Mouse (Mus musculus): ENCODE measurements at regions not wholly inside any gene's neighbourhood (a gene's known extent, or its start where the extent isn't known, plus 50 kb on each side); places are given as distances from the start of the nearest gene placed in this dataset.

GRCm38 (mm10) chr17:9892141-9892540 lies 222.6 kb upstream of the Pabpc6 start:
- 75% methylated on average over 9 of the region's 9 CpGs for WGBS
- Histone ChIP-seq H3K4me3 (ENCODE audit: low read length) (no peak overlapping the region), H3K4me1 (ENCODE audit: control insufficient read depth, insufficient read depth, low read length) (0 out of 2 replicates have a peak, but pooled peaks cover 4% of the 10 kb centered on the region), H3K9me3 (ENCODE audit: control insufficient read depth, low read length) (no peaks in the 10 kb centered on the region), H3K4me2 (ENCODE audit: low read depth, low read length) (no peak overlapping the region), H3K27me3 (replicated peaks; ENCODE audit: control insufficient read depth, insufficient read depth, low read length) (no peaks in the 10 kb centered on the region), H3K36me3 (ENCODE audit: control insufficient read depth, insufficient read depth, low read length) (no peaks in the 10 kb centered on the region), H3K27ac (ENCODE audit: low read length) (no peak overlapping the region), H3K9ac (ENCODE audit: low read depth, low read length) (no peak overlapping the region)
- no peak for ATAC-seq

- H3K9ac ChIP-seq (ENCODE audit: low read depth, low read length): no peak overlapping the region
- H3K4me2 ChIP-seq (ENCODE audit: low read depth, low read length): no peak overlapping the region
- no peaks in the 10 kb centered on the region for H3K27me3 ChIP-seq (replicated peaks; ENCODE audit: control insufficient read depth, insufficient read depth, low read length)
- no peak overlapping the region for H3K4me3 ChIP-seq (ENCODE audit: low read length)
- no peaks in the 10 kb centered on the region for H3K9me3 ChIP-seq (ENCODE audit: control insufficient read depth, low read length)
- no peak for ATAC-seq
- WGBS: 72% methylated on average over 4 of the region's 4 CpGs
- no peaks in the 10 kb centered on the region for H3K4me1 ChIP-seq (ENCODE audit: control insufficient read depth, insufficient read depth, low read length)
- H3K36me3 ChIP-seq (ENCODE audit: control insufficient read depth, insufficient read depth, low read length): no peaks in the 10 kb centered on the region
- no peak overlapping the region for H3K27ac ChIP-seq (ENCODE audit: low read length)
These were observed 219.0 kb upstream of the Pabpc6 start for GRCm38 (mm10) chr17:9888494-9888893.

- ATAC-seq: no peak
- Histone ChIP-seq H3K27ac (ENCODE audit: low read length) (no peak overlapping the region), H3K27me3 (replicated peaks; ENCODE audit: control insufficient read depth, insufficient read depth, low read length) (no peaks in the 10 kb centered on the region), H3K36me3 (ENCODE audit: control insufficient read depth, insufficient read depth, low read length) (no peaks in the 10 kb centered on the region), H3K9ac (ENCODE audit: low read depth, low read length) (no peak overlapping the region), H3K4me3 (ENCODE audit: low read length) (no peak overlapping the region), H3K9me3 (ENCODE audit: control insufficient read depth, low read length) (no peaks in the 10 kb centered on the region), H3K4me1 (ENCODE audit: control insufficient read depth, insufficient read depth, low read length) (no peaks in the 10 kb centered on the region), H3K4me2 (ENCODE audit: low read depth, low read length) (no peak overlapping the region)
- 27% methylated on average over 7 of the region's 7 CpGs for WGBS
These were observed 215.6 kb upstream of the Pabpc6 start for GRCm38 (mm10) chr17:9885110-9885509.

- Histone ChIP-seq H3K9ac (ENCODE audit: low read depth, low read length) (no peak overlapping the region), H3K4me2 (ENCODE audit: low read depth, low read length) (no peak overlapping the region), H3K4me1 (ENCODE audit: control insufficient read depth, insufficient read depth, low read length) (no peaks in the 10 kb centered on the region), H3K36me3 (ENCODE audit: control insufficient read depth, insufficient read depth, low read length) (no peaks in the 10 kb centered on the region), H3K9me3 (ENCODE audit: control insufficient read depth, low read length) (no peaks in the 10 kb centered on the region), H3K4me3 (ENCODE audit: low read length) (no peak overlapping the region), H3K27ac (ENCODE audit: low read length) (no peak overlapping the region), H3K27me3 (replicated peaks; ENCODE audit: control insufficient read depth, insufficient read depth, low read length) (no peaks in the 10 kb centered on the region)
- no peak for ATAC-seq
- WGBS: 80% methylated on average over 9 of the region's 9 CpGs
These were observed 213.2 kb upstream of the Pabpc6 start for GRCm38 (mm10) chr17:9882639-9883226.

- H3K4me1 ChIP-seq (ENCODE audit: control insufficient read depth, insufficient read depth, low read length): no peaks in the 10 kb centered on the region
- no peaks in the 10 kb centered on the region for H3K36me3 ChIP-seq (ENCODE audit: control insufficient read depth, insufficient read depth, low read length)
- no peak overlapping the region for H3K9ac ChIP-seq (ENCODE audit: low read depth, low read length)
- H3K27ac ChIP-seq (ENCODE audit: low read length): no peak overlapping the region
- no peak for ATAC-seq
- H3K4me2 ChIP-seq (ENCODE audit: low read depth, low read length): no peak overlapping the region
- H3K27me3 ChIP-seq (replicated peaks; ENCODE audit: control insufficient read depth, insufficient read depth, low read length): no peaks in the 10 kb centered on the region
- H3K9me3 ChIP-seq (ENCODE audit: control insufficient read depth, low read length): no peaks in the 10 kb centered on the region
- H3K4me3 ChIP-seq (ENCODE audit: low read length): no peak overlapping the region
- WGBS: 80% methylated on average over 12 of the region's 12 CpGs
These were observed 210.2 kb upstream of the Pabpc6 start for GRCm38 (mm10) chr17:9879556-9880206.

GRCm38 (mm10) chr17:9873695-9874094 lies 204.2 kb upstream of the Pabpc6 start:
- Histone ChIP-seq H3K4me2 (ENCODE audit: low read depth, low read length) (no peak overlapping the region), H3K27me3 (replicated peaks; ENCODE audit: control insufficient read depth, insufficient read depth, low read length) (no peaks in the 10 kb centered on the region), H3K9me3 (ENCODE audit: control insufficient read depth, low read length) (no peaks in the 10 kb centered on the region), H3K27ac (ENCODE audit: low read length) (no peak overlapping the region), H3K4me1 (ENCODE audit: control insufficient read depth, insufficient read depth, low read length) (no peaks in the 10 kb centered on the region), H3K9ac (ENCODE audit: low read depth, low read length) (no peak overlapping the region), H3K36me3 (ENCODE audit: control insufficient read depth, insufficient read depth, low read length) (no peaks in the 10 kb centered on the region), H3K4me3 (ENCODE audit: low read length) (no peak overlapping the region)
- WGBS: 73% methylated on average over 10 of the region's 10 CpGs
- no peak for ATAC-seq

GRCm38 (mm10) chr17:9870237-9870636 lies 200.7 kb upstream of the Pabpc6 start:
- Histone ChIP-seq H3K4me2 (ENCODE audit: low read depth, low read length) (no peak overlapping the region), H3K27me3 (replicated peaks; ENCODE audit: control insufficient read depth, insufficient read depth, low read length) (no peaks in the 10 kb centered on the region), H3K36me3 (ENCODE audit: control insufficient read depth, insufficient read depth, low read length) (no peaks in the 10 kb centered on the region), H3K9me3 (ENCODE audit: control insufficient read depth, low read length) (no peaks in the 10 kb centered on the region), H3K27ac (ENCODE audit: low read length) (no peak overlapping the region), H3K4me1 (ENCODE audit: control insufficient read depth, insufficient read depth, low read length) (no peaks in the 10 kb centered on the region), H3K4me3 (ENCODE audit: low read length) (no peak overlapping the region), H3K9ac (ENCODE audit: low read depth, low read length) (no peak overlapping the region)
- 80% methylated on average over 3 of the region's 3 CpGs for WGBS
- no peak for ATAC-seq

- H3K4me1 ChIP-seq (ENCODE audit: control insufficient read depth, insufficient read depth, low read length): no peaks in the 10 kb centered on the region
- no peaks in the 10 kb centered on the region for H3K27me3 ChIP-seq (replicated peaks; ENCODE audit: control insufficient read depth, insufficient read depth, low read length)
- no peak for ATAC-seq
- no peaks in the 10 kb centered on the region for H3K9me3 ChIP-seq (ENCODE audit: control insufficient read depth, low read length)
- WGBS: 78% methylated on average over 11 of the region's 11 CpGs
- H3K27ac ChIP-seq (ENCODE audit: low read length): no peak overlapping the region
- no peaks in the 10 kb centered on the region for H3K36me3 ChIP-seq (ENCODE audit: control insufficient read depth, insufficient read depth, low read length)
- H3K4me2 ChIP-seq (ENCODE audit: low read depth, low read length): no peak overlapping the region
- no peak overlapping the region for H3K4me3 ChIP-seq (ENCODE audit: low read length)
- H3K9ac ChIP-seq (ENCODE audit: low read depth, low read length): no peak overlapping the region
These were observed 199.3 kb upstream of the Pabpc6 start for GRCm38 (mm10) chr17:9868747-9869281.

- WGBS: 49% methylated on average over 10 of the region's 10 CpGs
- Histone ChIP-seq H3K4me2 (ENCODE audit: low read depth, low read length) (no peak overlapping the region), H3K4me1 (ENCODE audit: control insufficient read depth, insufficient read depth, low read length) (no peaks in the 10 kb centered on the region), H3K36me3 (ENCODE audit: control insufficient read depth, insufficient read depth, low read length) (no peaks in the 10 kb centered on the region), H3K27ac (ENCODE audit: low read length) (no peak overlapping the region), H3K4me3 (ENCODE audit: low read length) (no peak overlapping the region), H3K27me3 (replicated peaks; ENCODE audit: control insufficient read depth, insufficient read depth, low read length) (no peaks in the 10 kb centered on the region), H3K9ac (ENCODE audit: low read depth, low read length) (no peak overlapping the region), H3K9me3 (ENCODE audit: control insufficient read depth, low read length) (no peaks in the 10 kb centered on the region)
- ATAC-seq: no peak
These were observed 194.7 kb upstream of the Pabpc6 start for GRCm38 (mm10) chr17:9864254-9864653.

Measured in intestine, embryonic 16.5 days (tissue).